Mouse (Mus musculus): Measurements from ENCODE around the gene Mpp1. TPM values are rescaled to one million over a fixed set of nuclear protein-coding genes. Genes with fewer than 3 reads are reported as not detected.
"Not testable (repeated sequence)": the region's sequence is repeated elsewhere in the genome, so short reads cannot be mapped to it uniquely, and the experiment has no call there.

Gene Mpp1
- polyA plus RNA-seq, 2 experiments = 63.9 to 97.8 TPM

DNA sequence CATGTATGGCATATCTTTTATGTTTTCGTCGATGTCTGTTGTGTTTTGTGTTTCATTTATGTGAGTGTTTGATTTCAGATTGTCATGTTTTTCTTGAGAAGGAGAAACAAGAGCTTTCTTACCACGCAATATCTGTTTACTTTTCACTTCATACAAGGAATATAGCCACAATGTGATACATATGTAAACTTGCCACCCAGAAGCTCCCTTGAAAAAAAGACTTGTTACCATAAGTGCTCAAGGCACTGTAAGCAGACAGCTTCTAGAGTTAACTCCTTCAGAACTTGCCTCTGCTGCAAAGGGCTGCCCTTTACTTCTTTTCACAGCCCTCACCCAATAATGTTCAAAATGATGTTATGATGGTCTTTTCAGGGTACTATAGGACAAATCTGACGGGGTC lies 17.6 kb upstream of the Mpp1 start:
- WGBS (ENCODE audit: insufficient replicate concordance) = 60% methylated on average over 4 of the region's 4 CpGs
- TF ChIP-seq CTCF (IDR thresholded peaks at IDR 0.05; ENCODE audit: low read depth) (no peak), EP300 (IDR thresholded peaks at IDR 0.05; ENCODE audit: low read depth) (no peak)
- no peak for DNase-seq (ENCODE audit: low read depth in 3 of 3, low spot score in 3 of 3)

DNA sequence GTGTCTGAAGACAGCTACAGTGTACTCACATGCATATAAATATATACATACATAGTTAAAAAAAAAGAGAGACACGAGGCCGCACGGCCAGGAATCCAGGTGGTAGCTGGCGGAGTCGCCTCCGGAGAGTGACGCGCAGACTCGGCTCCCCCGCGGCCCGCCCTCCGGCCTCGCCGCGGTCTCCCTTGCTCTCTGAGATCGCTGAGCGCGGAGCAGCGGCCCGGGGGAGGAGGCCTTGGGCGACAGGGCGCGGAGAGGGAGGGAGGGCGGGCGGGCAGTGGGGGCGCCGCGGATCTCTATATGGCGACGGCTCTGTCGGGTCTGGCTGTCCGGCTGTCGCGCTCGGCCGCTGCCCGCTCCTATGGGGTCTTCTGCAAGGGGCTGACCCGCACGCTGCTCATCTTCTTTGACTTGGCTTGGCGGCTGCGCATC lies 12.3 kb upstream of the Mpp1 start:
- DNase-seq (ENCODE audit: low read depth in 3 of 3, low spot score in 3 of 3); H3K36me3 ChIP-seq (replicated peaks; ENCODE audit: control insufficient read depth, insufficient read depth, low read depth); H3K4me1 ChIP-seq (replicated peaks; ENCODE audit: control insufficient read depth in 2 of 2, insufficient read depth in 2 of 2, low read length in 1 of 2); H3K27ac ChIP-seq; H3K9me3 ChIP-seq (ENCODE audit: control insufficient read depth, low read length); H3K27me3 ChIP-seq (ENCODE audit: control insufficient read depth, insufficient read depth, low read length): not testable (repeated sequence)
- Histone ChIP-seq H3K9ac (replicated peaks) (0 out of 2 replicates have a peak overlapping the region, but pooled peaks have one; percentile 34), H3K4me2 (ENCODE audit: low read depth) (peak overlapping the region; percentile 57), H3K4me3 (ENCODE audit: insufficient read depth in 1 of 2, low read depth in 2 of 2, low read length in 2 of 2) (peak overlapping the region in 1 of 2 experiments; percentile 34; a peak in 2 of 4 replicates)
- WGBS (ENCODE audit: insufficient replicate concordance) = 17% methylated on average over 34 of the region's 42 CpGs
- ATAC-seq (ENCODE audit: insufficient read depth) = peak; percentile 78

More for the DNA sequence above, 17.6 kb upstream of the Mpp1 start:
- Histone ChIP-seq H3K4me2 (ENCODE audit: low read depth) (no peak overlapping the region), H3K36me3 (replicated peaks; ENCODE audit: control insufficient read depth, insufficient read depth, low read depth) (no peaks in the 10 kb centered on the region), H3K27ac (no peak overlapping the region), H3K27me3 (ENCODE audit: control insufficient read depth, insufficient read depth, low read length) (no peaks in the 10 kb centered on the region), H3K4me1 (replicated peaks; ENCODE audit: control insufficient read depth in 2 of 2, insufficient read depth in 2 of 2, low read length in 1 of 2) (peaks cover 2 to 3% of the 10 kb centered on the region in 2 experiments; a peak in 2 of 4 replicates), H3K9me3 (ENCODE audit: control insufficient read depth, low read length) (no peaks in the 10 kb centered on the region), H3K4me3 (ENCODE audit: insufficient read depth in 1 of 2, low read depth in 2 of 2, low read length in 2 of 2) (no peak overlapping the region), H3K9ac (replicated peaks) (no peak overlapping the region)
- ATAC-seq (ENCODE audit: insufficient read depth) = no peak

DNA sequence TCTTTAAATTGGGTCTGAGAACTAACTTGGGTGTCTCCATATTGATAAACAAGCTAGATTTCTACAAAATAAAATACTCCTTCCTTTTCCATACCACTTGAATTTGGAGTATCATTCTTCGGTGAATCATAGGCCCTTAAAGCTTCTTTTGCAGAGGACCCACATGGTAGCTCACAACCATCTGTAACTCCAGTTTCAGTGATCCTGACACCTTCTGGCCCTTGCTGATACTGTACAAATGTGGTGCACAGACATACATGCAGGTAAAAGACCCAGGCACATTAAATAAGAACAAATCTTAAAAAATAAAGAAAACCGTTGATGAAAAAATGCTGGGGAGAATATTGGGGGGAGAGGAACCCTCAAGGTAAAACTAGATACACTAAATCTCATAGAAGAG lies 7.4 kb upstream of the Mpp1 start:
- peak; percentile 75 for ATAC-seq (ENCODE audit: insufficient read depth)
- Histone ChIP-seq H3K27me3 (ENCODE audit: control insufficient read depth, insufficient read depth, low read length) (no peaks in the 10 kb centered on the region), H3K27ac (peak overlapping the region; percentile 70)

DNA sequence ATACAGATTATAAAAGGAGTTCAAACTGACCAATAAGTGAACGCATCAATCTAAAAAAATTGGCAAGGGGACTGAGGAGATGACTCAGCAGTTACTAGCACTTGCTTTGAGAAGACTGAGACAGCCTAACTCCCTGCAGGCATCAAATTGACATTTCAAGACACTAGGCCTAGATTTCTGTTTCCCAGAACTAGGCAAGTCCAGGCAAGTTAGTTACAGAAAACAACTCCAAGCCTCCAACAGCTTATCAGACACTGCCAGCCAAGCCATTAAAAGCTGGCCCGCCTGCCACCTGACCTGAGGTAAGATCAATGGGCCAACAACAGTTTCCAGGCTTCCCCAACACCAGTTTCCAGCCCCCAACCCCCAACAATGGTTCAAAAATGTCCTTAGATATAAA lies 6.9 kb upstream of the Mpp1 start:
- TF ChIP-seq CTCF (IDR thresholded peaks at IDR 0.05; ENCODE audit: low read depth) (no peak), EP300 (IDR thresholded peaks at IDR 0.05; ENCODE audit: low read depth) (peak; percentile 60)
- Histone ChIP-seq H3K4me3 (ENCODE audit: insufficient read depth in 1 of 2, low read depth in 2 of 2, low read length in 2 of 2) (no peak overlapping the region), H3K4me1 (replicated peaks; ENCODE audit: control insufficient read depth in 2 of 2, insufficient read depth in 2 of 2, low read length in 1 of 2) (peaks cover 6 to 12% of the 10 kb centered on the region in 2 experiments), H3K27ac (peak overlapping the region; percentile 70), H3K4me2 (ENCODE audit: low read depth) (no peak overlapping the region), H3K36me3 (replicated peaks; ENCODE audit: control insufficient read depth, insufficient read depth, low read depth) (no peaks in the 10 kb centered on the region), H3K9ac (replicated peaks) (no peak overlapping the region; the same call in 1 of the 2 replicates), H3K9me3 (ENCODE audit: control insufficient read depth, low read length) (no peaks in the 10 kb centered on the region), H3K27me3 (ENCODE audit: control insufficient read depth, insufficient read depth, low read length) (no peaks in the 10 kb centered on the region)
- DNase-seq (ENCODE audit: low read depth in 3 of 3, low spot score in 3 of 3) = peak; percentile 45 to 73 (median 47)
- peak; percentile 91 for ATAC-seq (ENCODE audit: insufficient read depth)
- WGBS (ENCODE audit: insufficient replicate concordance) = 16% methylated on average over 2 of the region's 2 CpGs

More for the DNA sequence above, 7.4 kb upstream of the Mpp1 start:
- no peak overlapping the region for H3K4me2 ChIP-seq (ENCODE audit: low read depth)
- no peak for DNase-seq (ENCODE audit: low read depth in 3 of 3, low spot score in 3 of 3)
- H3K4me3 ChIP-seq (ENCODE audit: insufficient read depth in 1 of 2, low read depth in 2 of 2, low read length in 2 of 2) = no peak overlapping the region
- peaks cover 6 to 12% of the 10 kb centered on the region in 2 experiments for H3K4me1 ChIP-seq (replicated peaks; ENCODE audit: control insufficient read depth in 2 of 2, insufficient read depth in 2 of 2, low read length in 1 of 2)
- TF ChIP-seq CTCF (IDR thresholded peaks at IDR 0.05; ENCODE audit: low read depth) = no peak
- no peaks in the 10 kb centered on the region for H3K9me3 ChIP-seq (ENCODE audit: control insufficient read depth, low read length)
- H3K36me3 ChIP-seq (replicated peaks; ENCODE audit: control insufficient read depth, insufficient read depth, low read depth) = no peaks in the 10 kb centered on the region
- H3K9ac ChIP-seq (replicated peaks) = no peak overlapping the region; the same call in 1 of the 2 replicates
- 77% methylated on average over 2 of the region's 2 CpGs for WGBS (ENCODE audit: insufficient replicate concordance)

DNA sequence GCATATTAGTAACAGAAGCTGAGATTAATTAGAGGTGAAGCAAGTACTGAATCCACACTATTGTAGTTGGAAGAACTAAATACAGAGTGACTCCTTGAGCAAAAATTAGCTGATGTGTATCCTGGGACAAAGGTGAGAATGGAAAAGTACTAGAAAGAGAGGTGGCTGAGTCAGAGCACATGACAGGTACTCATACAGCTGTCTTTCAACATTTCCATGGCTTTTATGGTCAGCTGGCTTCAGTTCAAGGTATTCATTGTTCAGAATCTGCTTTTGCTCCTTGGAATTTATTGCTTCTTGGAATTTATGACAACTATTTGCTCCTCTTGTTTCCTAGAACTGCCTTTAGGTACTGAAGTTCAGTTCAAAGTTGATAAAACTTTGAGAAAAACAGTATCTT lies 6.1 kb upstream of the Mpp1 start:
- no peak overlapping the region for H3K9ac ChIP-seq (replicated peaks)
- no peaks in the 10 kb centered on the region for H3K9me3 ChIP-seq (ENCODE audit: control insufficient read depth, low read length)
- H3K36me3 ChIP-seq (replicated peaks; ENCODE audit: control insufficient read depth, insufficient read depth, low read depth) = no peaks in the 10 kb centered on the region
- no peak overlapping the region for H3K4me3 ChIP-seq (ENCODE audit: insufficient read depth in 1 of 2, low read depth in 2 of 2, low read length in 2 of 2)
- DNase-seq (ENCODE audit: low read depth in 3 of 3, low spot score in 3 of 3) = no peak
- ATAC-seq (ENCODE audit: insufficient read depth) = no peak
- H3K4me2 ChIP-seq (ENCODE audit: low read depth) = no peak overlapping the region
- no peaks in the 10 kb centered on the region for H3K27me3 ChIP-seq (ENCODE audit: control insufficient read depth, insufficient read depth, low read length)
- peak overlapping the region; percentile 62 for H3K27ac ChIP-seq
- peaks cover 6 to 12% of the 10 kb centered on the region in 2 experiments for H3K4me1 ChIP-seq (replicated peaks; ENCODE audit: control insufficient read depth in 2 of 2, insufficient read depth in 2 of 2, low read length in 1 of 2)
- TF ChIP-seq CTCF (IDR thresholded peaks at IDR 0.05; ENCODE audit: low read depth) (no peak), EP300 (IDR thresholded peaks at IDR 0.05; ENCODE audit: low read depth) (no peak)

Data from liver, embryonic 14.5 days (tissue).